Mouse (Mus musculus): ENCODE measurements at regions not wholly inside any gene's neighbourhood (a gene's known extent, or its start where the extent isn't known, plus 50 kb on each side); places are given as distances from the start of the nearest gene placed in this dataset.

DNA sequence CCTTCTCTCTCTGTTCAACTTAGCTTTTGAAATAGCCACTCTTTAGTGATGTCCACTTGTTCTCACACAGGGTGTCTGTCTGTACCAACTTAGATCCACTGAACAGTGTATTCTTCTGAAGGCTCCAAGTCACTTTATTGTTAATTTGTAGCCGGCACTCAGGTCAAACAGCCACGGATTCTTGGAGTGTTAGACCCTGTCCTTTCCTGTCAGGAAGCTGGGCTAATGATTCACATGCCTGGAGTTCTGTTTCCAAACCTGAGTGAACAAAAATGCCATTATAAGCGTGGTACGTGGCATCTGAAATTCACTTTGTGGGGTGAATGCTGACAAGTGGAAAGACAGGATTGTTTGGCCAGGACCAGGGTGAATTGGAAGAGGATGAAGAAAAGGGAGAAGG, 69.5 kb upstream of the Fam174b start:
- Histone ChIP-seq H3K9me3 (replicated peaks; ENCODE audit: low read length) (no peaks in the 10 kb centered on the region), H3K79me2 (replicated peaks; ENCODE audit: control insufficient read depth, extremely low read depth, insufficient read depth, poor library complexity, severe bottlenecking) (no peaks in the 10 kb centered on the region), H3K4me3 (replicated peaks in 1 of 3; ENCODE audit: low read depth in 2 of 3, low read length in 2 of 3, poor library complexity in 1 of 3) (no peak overlapping the region), H3K4me2 (ENCODE audit: insufficient read depth, low read depth, poor library complexity, severe bottlenecking) (no peak overlapping the region), H3K27me3 (replicated peaks) (peaks cover 46% of the 10 kb centered on the region), H3K27ac (ENCODE audit: insufficient read depth, low read depth) (no peak overlapping the region), H3K36me3 (replicated peaks in 1 of 2; ENCODE audit: control insufficient read depth in 1 of 2, insufficient read depth in 1 of 2, low read length in 1 of 2) (no peaks in the 10 kb centered on the region), H3K4me1 (ENCODE audit: control insufficient read depth in 1 of 2, insufficient read depth in 2 of 2) (no peaks in the 10 kb centered on the region), H3K9ac (ENCODE audit: insufficient read depth, low read depth) (no peak overlapping the region)
- in situ Hi-C loops (cut with MboI; ENCODE audit: low pct_ligation_motif_present, low pct_unique_long_range_greater_than_20kb, low sequenced_read_pairs) (loop anchor here (25.0 kb wide), 2 partner anchors 92 to 342 kb away; partner anchors contain the start of gene St8sia2), dilution Hi-C loops (cut with MboI; ENCODE audit: extremely low pct_ligation_motif_present, extremely low pct_unique_long_range_greater_than_20kb, low sequenced_read_pairs) (no loop called here)
- TF ChIP-seq TBP (conservative IDR thresholded peaks at IDR 0.05; ENCODE audit: low read depth, low read length) (no peak), UBTF (IDR thresholded peaks at IDR 0.05; ENCODE audit: low read depth, low read length) (no peak)
- no peak for DNase-seq (ENCODE audit: extremely low read depth)

GRCm38 (mm10) chr7:73668791-73669190, 71.3 kb upstream of the Fam174b start:
- H3K9ac ChIP-seq (ENCODE audit: insufficient read depth, low read depth) = no peak overlapping the region
- H3K9me3 ChIP-seq (replicated peaks; ENCODE audit: low read length) = no peaks in the 10 kb centered on the region
- H3K79me2 ChIP-seq (replicated peaks; ENCODE audit: control insufficient read depth, extremely low read depth, insufficient read depth, poor library complexity, severe bottlenecking) = no peaks in the 10 kb centered on the region
- no peaks in the 10 kb centered on the region for H3K36me3 ChIP-seq (replicated peaks in 1 of 2; ENCODE audit: control insufficient read depth in 1 of 2, insufficient read depth in 1 of 2, low read length in 1 of 2)
- in situ Hi-C loops (cut with MboI; ENCODE audit: low pct_ligation_motif_present, low pct_unique_long_range_greater_than_20kb, low sequenced_read_pairs) (loop anchor here (25.0 kb wide), 2 partner anchors 94 to 344 kb away; partner anchors contain the start of gene St8sia2), dilution Hi-C loops (cut with MboI; ENCODE audit: extremely low pct_ligation_motif_present, extremely low pct_unique_long_range_greater_than_20kb, low sequenced_read_pairs) (no loop called here)
- H3K4me3 ChIP-seq (replicated peaks in 1 of 3; ENCODE audit: low read depth in 2 of 3, low read length in 2 of 3, poor library complexity in 1 of 3) = no peak overlapping the region
- H3K27ac ChIP-seq (ENCODE audit: insufficient read depth, low read depth) = no peak overlapping the region
- H3K4me1 ChIP-seq (ENCODE audit: control insufficient read depth in 1 of 2, insufficient read depth in 2 of 2) = no peaks in the 10 kb centered on the region
- peaks cover 55% of the 10 kb centered on the region for H3K27me3 ChIP-seq (replicated peaks)
- no peak for DNase-seq (ENCODE audit: extremely low read depth)
- no peak overlapping the region for H3K4me2 ChIP-seq (ENCODE audit: insufficient read depth, low read depth, poor library complexity, severe bottlenecking)
- TF ChIP-seq UBTF (IDR thresholded peaks at IDR 0.05; ENCODE audit: low read depth, low read length) (no peak), CHD2 (IDR thresholded peaks at IDR 0.05; ENCODE audit: low read length) (no peak), ZC3H11A (IDR thresholded peaks at IDR 0.05; ENCODE audit: low read depth, low read length) (no peak), MYC (IDR thresholded peaks at IDR 0.05; ENCODE audit: low read depth, low read length) (no peak), ZKSCAN1 (IDR thresholded peaks at IDR 0.05; ENCODE audit: borderline replicate concordance, low read depth, low read length) (no peak), RAD21 (IDR thresholded peaks at IDR 0.05; ENCODE audit: low read depth, low read length) (no peak), KAT2A (IDR thresholded peaks at IDR 0.05; ENCODE audit: insufficient replicate concordance, low read length) (no peak), MAZ (IDR thresholded peaks at IDR 0.05; ENCODE audit: low read depth, low read length) (no peak), JUND (conservative IDR thresholded peaks at IDR 0.05; ENCODE audit: low read depth, low read length) (no peak), HCFC1 (IDR thresholded peaks at IDR 0.05; ENCODE audit: low read depth, low read length) (no peak)

DNA sequence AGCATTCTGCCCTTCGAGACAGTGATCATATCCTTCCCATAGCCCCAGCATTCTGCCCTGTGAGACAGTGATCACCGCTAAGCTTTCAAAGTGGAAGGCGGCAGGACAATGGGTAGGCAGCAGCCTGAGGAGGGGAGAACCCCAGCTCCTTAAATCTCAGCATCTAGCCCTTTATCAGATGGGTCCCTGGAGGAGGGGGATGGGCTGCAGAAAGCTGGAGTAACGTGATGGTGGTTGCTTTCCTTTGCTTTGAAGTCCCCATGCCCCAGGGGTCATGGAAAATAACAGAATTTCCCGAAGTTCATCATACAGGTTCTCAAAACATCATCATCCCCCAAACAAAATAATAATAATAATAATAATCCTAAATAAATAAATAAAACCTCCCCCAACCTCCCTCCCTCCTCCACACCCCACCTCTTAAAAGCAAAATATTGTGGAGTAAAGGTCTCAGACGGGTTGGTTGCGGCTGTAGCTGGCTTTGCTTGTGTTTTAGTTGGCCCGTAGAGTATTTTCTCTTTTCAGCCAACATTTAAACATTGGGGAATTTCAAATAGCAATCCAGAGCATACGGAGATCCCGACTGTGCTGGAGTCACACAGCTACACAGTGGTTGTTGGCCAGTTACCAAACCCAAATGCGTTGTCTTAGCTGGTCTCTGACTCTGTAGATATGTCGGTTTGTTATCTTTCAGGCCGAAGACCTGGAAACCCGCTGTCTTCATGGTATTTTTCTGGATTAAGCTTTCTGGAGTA, 73.0 kb upstream of the Fam174b start:
- H3K27me3 ChIP-seq (replicated peaks) = peaks cover 55% of the 10 kb centered on the region
- dilution Hi-C loops (cut with MboI; ENCODE audit: extremely low pct_ligation_motif_present, extremely low pct_unique_long_range_greater_than_20kb, low sequenced_read_pairs) = no loop called here
- in situ Hi-C loops (cut with MboI; ENCODE audit: low pct_ligation_motif_present, low pct_unique_long_range_greater_than_20kb, low sequenced_read_pairs) = loop anchor here (25.0 kb wide), 2 partner anchors 95 to 345 kb away; partner anchors contain the start of gene St8sia2
- no peaks in the 10 kb centered on the region for H3K36me3 ChIP-seq (replicated peaks in 1 of 2; ENCODE audit: control insufficient read depth in 1 of 2, insufficient read depth in 1 of 2, low read length in 1 of 2)
- H3K4me2 ChIP-seq (ENCODE audit: insufficient read depth, low read depth, poor library complexity, severe bottlenecking) = no peak overlapping the region
- no peaks in the 10 kb centered on the region for H3K79me2 ChIP-seq (replicated peaks; ENCODE audit: control insufficient read depth, extremely low read depth, insufficient read depth, poor library complexity, severe bottlenecking)
- no peak overlapping the region for H3K4me3 ChIP-seq (replicated peaks in 1 of 3; ENCODE audit: low read depth in 2 of 3, low read length in 2 of 3, poor library complexity in 1 of 3)
- no peak for DNase-seq (ENCODE audit: extremely low read depth)
- H3K9me3 ChIP-seq (replicated peaks; ENCODE audit: low read length) = no peaks in the 10 kb centered on the region
- H3K4me1 ChIP-seq (ENCODE audit: control insufficient read depth in 1 of 2, insufficient read depth in 2 of 2) = no peaks in the 10 kb centered on the region
- no peak overlapping the region for H3K27ac ChIP-seq (ENCODE audit: insufficient read depth, low read depth)
- TF ChIP-seq SMC3 (IDR thresholded peaks at IDR 0.05; ENCODE audit: low read depth, low read length) (no peak), ZKSCAN1 (IDR thresholded peaks at IDR 0.05; ENCODE audit: borderline replicate concordance, low read depth, low read length) (no peak), CHD1 (IDR thresholded peaks at IDR 0.05; ENCODE audit: low read depth, low read length) (no peak)
- H3K9ac ChIP-seq (ENCODE audit: insufficient read depth, low read depth) = no peak overlapping the region

All from CH12.LX (cell line).